Mouse (Mus musculus): ENCODE measurements around the gene Nagk. TPM values are rescaled to one million over a fixed set of nuclear protein-coding genes. Genes with fewer than 3 reads are reported as not detected.

The Nagk gene
- polyA plus RNA-seq, 1 experiment from 2014 or later, result 59.9 TPM

DNA sequence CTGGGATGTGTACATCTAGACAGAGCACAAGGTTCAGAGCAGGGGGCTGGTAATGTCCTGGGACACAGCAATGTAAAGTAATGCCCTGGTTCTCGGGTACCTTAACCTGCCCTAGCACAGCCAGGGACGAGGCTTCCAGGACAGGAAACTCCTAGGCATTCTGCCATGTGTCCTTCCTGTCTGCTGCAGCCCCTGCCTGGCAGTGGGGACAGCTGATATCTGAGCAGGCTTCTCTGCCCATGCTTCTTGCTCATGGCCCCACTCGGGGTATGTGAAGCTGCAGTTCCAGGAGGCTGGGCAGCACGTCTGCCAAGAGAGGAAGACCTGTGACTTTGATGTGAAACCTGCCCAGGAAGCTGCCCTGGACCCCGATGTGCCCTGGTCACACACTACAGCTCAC lies 26.3 kb upstream of the Nagk start:
- 81% methylated on average over 5 of the region's 5 CpGs for WGBS
- H3K9ac ChIP-seq (ENCODE audit: low read length), result no peak overlapping the region
- H3K9me3 ChIP-seq (ENCODE audit: control insufficient read depth, low read length), result no peaks in the 10 kb centered on the region
- no peaks in the 10 kb centered on the region for H3K4me1 ChIP-seq (replicated peaks; ENCODE audit: control insufficient read depth, insufficient read depth, low read length)
- no peak overlapping the region for H3K4me3 ChIP-seq (ENCODE audit: low read depth, low read length)
- DNase-seq (ENCODE audit: low spot score), result no peak
- H3K27me3 ChIP-seq (replicated peaks; ENCODE audit: control insufficient read depth, insufficient read depth, low read length), result peaks cover 4% of the 10 kb centered on the region; the same call in 1 of the 2 replicates
- H3K36me3 ChIP-seq (ENCODE audit: control insufficient read depth, insufficient read depth, low read length), result peaks cover 38% of the 10 kb centered on the region
- no peak overlapping the region for H3K27ac ChIP-seq (ENCODE audit: low read depth)
- ATAC-seq (replicated peaks; ENCODE audit: low FRiP score, low TSS enrichment, low read depth), result no peak
- no peak overlapping the region for H3K4me2 ChIP-seq (ENCODE audit: low read length)

DNA sequence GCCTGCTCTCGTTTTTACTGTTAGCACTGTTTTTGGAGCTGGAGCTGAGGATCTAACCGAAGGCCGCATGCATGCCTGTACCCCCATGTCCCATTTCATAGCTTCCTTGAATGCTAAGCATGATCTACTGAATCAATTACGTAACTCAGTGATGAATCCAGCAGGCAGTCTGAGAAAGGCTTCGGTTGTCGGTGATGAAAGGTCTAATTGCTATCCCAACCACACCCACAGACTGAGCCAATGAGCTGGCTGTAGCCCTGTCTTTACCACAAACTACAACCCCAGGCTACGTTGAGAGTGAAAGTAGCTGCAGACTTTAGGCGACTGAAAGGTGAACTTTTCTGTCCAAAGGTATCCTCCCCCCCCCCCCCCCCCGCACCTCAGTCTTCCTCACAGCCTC lies 20.7 kb upstream of the Nagk start:
- 0 out of 2 replicates have a peak overlapping the region, but pooled peaks have one; percentile 84 for H3K4me3 ChIP-seq (ENCODE audit: low read depth, low read length)
- H3K27me3 ChIP-seq (replicated peaks; ENCODE audit: control insufficient read depth, insufficient read depth, low read length), result no peaks in the 10 kb centered on the region
- peaks cover 38% of the 10 kb centered on the region for H3K36me3 ChIP-seq (ENCODE audit: control insufficient read depth, insufficient read depth, low read length)
- no peaks in the 10 kb centered on the region for H3K9me3 ChIP-seq (ENCODE audit: control insufficient read depth, low read length)
- H3K4me2 ChIP-seq (ENCODE audit: low read length), result peak overlapping the region; percentile 78
- H3K27ac ChIP-seq (ENCODE audit: low read depth), result no peak overlapping the region
- DNase-seq (ENCODE audit: low spot score), result no peak
- 61% methylated on average over 8 of the region's 9 CpGs for WGBS
- H3K9ac ChIP-seq (ENCODE audit: low read length), result peak overlapping the region; percentile 89; the same call in 1 of the 2 replicates
- H3K4me1 ChIP-seq (replicated peaks; ENCODE audit: control insufficient read depth, insufficient read depth, low read length), result peaks cover 12% of the 10 kb centered on the region
- no peak for ATAC-seq (replicated peaks; ENCODE audit: low FRiP score, low TSS enrichment, low read depth)

DNA sequence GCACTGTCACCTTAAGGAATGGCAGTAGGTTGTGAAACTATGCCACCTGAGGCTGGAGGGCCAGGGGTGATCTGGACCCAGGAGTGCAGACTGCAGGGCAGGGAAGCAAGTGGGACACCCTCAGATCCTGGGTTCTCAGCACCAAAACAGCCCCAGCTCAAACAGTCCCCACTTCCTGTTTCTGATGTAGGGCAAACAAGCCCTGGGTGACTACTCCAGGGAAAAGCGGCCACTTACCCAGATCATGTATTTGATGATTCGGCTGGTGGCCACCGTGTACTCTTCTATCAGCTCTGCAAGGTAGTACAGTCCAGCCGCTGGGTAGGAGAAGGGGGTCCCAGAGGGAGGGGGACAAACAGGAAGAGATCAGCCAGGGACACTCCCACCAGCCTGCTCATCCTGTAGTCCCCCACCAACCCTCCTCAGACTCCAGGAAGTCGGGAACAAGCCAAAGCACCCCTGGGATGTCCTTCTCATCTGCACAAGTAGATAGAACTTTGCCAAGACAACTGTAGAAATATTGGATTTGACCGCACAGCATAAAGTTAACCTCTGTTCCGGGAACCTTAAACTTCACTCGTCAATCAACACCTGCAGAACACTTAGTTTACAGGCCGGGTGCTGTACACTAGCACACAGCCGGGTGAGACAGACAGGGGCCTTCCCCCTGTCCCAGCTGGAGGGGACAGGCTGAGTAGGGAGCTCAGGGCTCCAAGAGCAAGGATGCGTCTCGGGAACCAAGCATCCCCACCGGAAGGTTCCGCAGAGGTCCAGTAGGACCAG lies 19.8 kb upstream of the Nagk start:
- H3K4me2 ChIP-seq (ENCODE audit: low read length), result peak overlapping the region; percentile 78
- peak overlapping the region; percentile 79 for H3K27ac ChIP-seq (ENCODE audit: low read depth)
- ATAC-seq (replicated peaks; ENCODE audit: low FRiP score, low TSS enrichment, low read depth) (peak; percentile 47), DNase-seq (ENCODE audit: low spot score) (peak; percentile 76)
- peak overlapping the region; percentile 84 for H3K4me3 ChIP-seq (ENCODE audit: low read depth, low read length)
- 2% methylated on average over 14 of the region's 14 CpGs for WGBS
- H3K9ac ChIP-seq (ENCODE audit: low read length), result peak overlapping the region; percentile 89
- no peaks in the 10 kb centered on the region for H3K27me3 ChIP-seq (replicated peaks; ENCODE audit: control insufficient read depth, insufficient read depth, low read length)
- H3K4me1 ChIP-seq (replicated peaks; ENCODE audit: control insufficient read depth, insufficient read depth, low read length), result peaks cover 12% of the 10 kb centered on the region
- H3K9me3 ChIP-seq (ENCODE audit: control insufficient read depth, low read length), result no peaks in the 10 kb centered on the region
- peaks cover 32% of the 10 kb centered on the region for H3K36me3 ChIP-seq (ENCODE audit: control insufficient read depth, insufficient read depth, low read length)

DNA sequence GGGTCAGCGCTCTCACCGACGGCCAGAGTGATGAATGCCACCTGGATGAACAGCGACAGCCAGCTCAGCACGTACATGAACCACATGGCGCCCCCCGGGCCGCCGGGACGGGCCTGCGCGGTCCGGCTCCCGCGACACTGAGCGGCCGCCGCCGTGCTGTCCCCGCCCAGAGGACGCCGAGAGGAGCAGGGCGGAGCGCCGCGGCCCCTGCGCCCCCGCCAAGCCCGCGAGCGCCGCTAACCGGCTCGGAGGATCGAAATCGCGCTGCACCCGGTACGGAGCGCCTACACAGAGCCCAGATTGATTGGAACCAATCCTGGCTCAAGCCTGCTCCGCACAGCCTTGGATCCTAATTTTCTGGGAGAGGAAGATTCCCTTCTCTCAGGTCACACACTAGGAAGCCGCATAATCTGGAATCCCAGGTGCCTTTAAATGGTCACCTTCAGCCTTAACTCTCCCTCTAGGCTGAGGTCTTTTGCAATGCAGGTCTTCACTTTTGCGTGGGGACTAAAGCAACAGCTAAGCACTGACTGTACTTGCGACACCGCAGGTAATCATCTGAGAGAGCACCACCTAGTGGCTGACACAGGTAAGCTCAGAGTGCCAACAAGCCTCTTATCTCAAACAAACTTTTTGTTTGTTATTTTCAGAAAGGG lies 19.0 kb upstream of the Nagk start, which contains the start of gene Tex261:
Tex261 (minus strand) TSS at position 176 of the 656 bp plus-strand sequence.
- DNase-seq (ENCODE audit: low spot score), result peak; percentile 93
- no peaks in the 10 kb centered on the region for H3K27me3 ChIP-seq (replicated peaks; ENCODE audit: control insufficient read depth, insufficient read depth, low read length)
- peaks cover 27% of the 10 kb centered on the region for H3K36me3 ChIP-seq (ENCODE audit: control insufficient read depth, insufficient read depth, low read length)
- no peaks in the 10 kb centered on the region for H3K9me3 ChIP-seq (ENCODE audit: control insufficient read depth, low read length)
- peak within 1 kb of the TSS; percentile 78 for H3K4me2 ChIP-seq (ENCODE audit: low read length)
- peaks cover 12% of the 10 kb centered on the region for H3K4me1 ChIP-seq (replicated peaks; ENCODE audit: control insufficient read depth, insufficient read depth, low read length)
- H3K9ac ChIP-seq (ENCODE audit: low read length), result peak within 1 kb of the TSS; percentile 89
- under 1% methylated on average over 45 of the region's 45 CpGs for WGBS
- ATAC-seq (replicated peaks; ENCODE audit: low FRiP score, low TSS enrichment, low read depth), result peak; percentile 96
- peak within 1 kb of the TSS; percentile 79 for H3K27ac ChIP-seq (ENCODE audit: low read depth)
- peak within 1 kb of the TSS; percentile 84 for H3K4me3 ChIP-seq (ENCODE audit: low read depth, low read length)

DNA sequence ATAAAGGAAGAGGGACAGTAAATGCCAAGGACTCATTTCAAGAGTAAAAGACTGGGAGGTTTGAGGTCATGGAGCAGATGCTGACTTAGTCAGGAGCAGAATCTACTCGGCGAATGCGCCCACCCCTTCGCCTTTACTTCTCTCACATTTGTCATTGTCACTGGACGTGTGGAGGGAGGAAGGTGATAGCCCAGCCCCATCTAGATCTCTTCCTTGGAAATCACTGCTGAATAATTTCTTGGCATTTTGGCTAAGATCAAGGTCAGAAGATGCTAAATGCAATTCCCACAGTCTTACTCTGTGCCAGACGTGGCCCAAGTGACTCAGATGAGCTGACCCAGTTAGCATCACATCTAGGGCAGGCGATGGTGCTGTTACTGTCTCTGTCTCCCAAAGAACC lies 16.5 kb upstream of the Nagk start:
- no peak overlapping the region for H3K4me2 ChIP-seq (ENCODE audit: low read length)
- no peaks in the 10 kb centered on the region for H3K9me3 ChIP-seq (ENCODE audit: control insufficient read depth, low read length)
- H3K9ac ChIP-seq (ENCODE audit: low read length), result no peak overlapping the region
- H3K4me1 ChIP-seq (replicated peaks; ENCODE audit: control insufficient read depth, insufficient read depth, low read length), result peaks cover 12% of the 10 kb centered on the region
- 79% methylated on average over 7 of the region's 7 CpGs for WGBS
- H3K36me3 ChIP-seq (ENCODE audit: control insufficient read depth, insufficient read depth, low read length), result peaks cover 2% of the 10 kb centered on the region; the same call in 1 of the 2 replicates
- DNase-seq (ENCODE audit: low spot score) (no peak), ATAC-seq (replicated peaks; ENCODE audit: low FRiP score, low TSS enrichment, low read depth) (no peak)
- no peak overlapping the region for H3K27ac ChIP-seq (ENCODE audit: low read depth)
- H3K4me3 ChIP-seq (ENCODE audit: low read depth, low read length), result no peak overlapping the region
- H3K27me3 ChIP-seq (replicated peaks; ENCODE audit: control insufficient read depth, insufficient read depth, low read length), result no peaks in the 10 kb centered on the region

DNA sequence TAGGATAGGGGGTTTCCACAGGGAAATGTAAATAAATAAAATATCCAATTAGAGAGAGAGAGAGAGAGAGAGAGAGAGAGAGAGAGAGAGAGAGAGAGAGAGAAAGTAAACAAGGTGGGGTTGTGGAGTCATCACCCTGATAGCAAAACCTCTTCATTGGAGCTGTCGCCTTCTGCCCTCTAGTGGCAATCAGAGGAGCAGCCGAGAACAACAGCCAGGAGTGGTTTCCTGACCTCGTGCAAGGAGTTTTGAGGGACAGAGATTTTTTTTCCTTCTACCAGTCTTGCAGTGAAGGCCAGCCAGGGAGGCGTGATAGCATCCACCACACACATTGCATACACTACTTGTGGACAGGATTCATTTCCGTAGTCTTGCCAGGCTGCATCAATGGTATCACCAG lies 15.8 kb upstream of the Nagk start:
- Histone ChIP-seq H3K9ac (ENCODE audit: low read length) (no peak overlapping the region), H3K4me1 (replicated peaks; ENCODE audit: control insufficient read depth, insufficient read depth, low read length) (peaks cover 10% of the 10 kb centered on the region), H3K9me3 (ENCODE audit: control insufficient read depth, low read length) (no peaks in the 10 kb centered on the region), H3K4me2 (ENCODE audit: low read length) (no peak overlapping the region), H3K4me3 (ENCODE audit: low read depth, low read length) (no peak overlapping the region), H3K27ac (ENCODE audit: low read depth) (no peak overlapping the region), H3K27me3 (replicated peaks; ENCODE audit: control insufficient read depth, insufficient read depth, low read length) (no peaks in the 10 kb centered on the region), H3K36me3 (ENCODE audit: control insufficient read depth, insufficient read depth, low read length) (no peaks in the 10 kb centered on the region)
- ATAC-seq (replicated peaks; ENCODE audit: low FRiP score, low TSS enrichment, low read depth) (no peak), DNase-seq (ENCODE audit: low spot score) (peak; percentile 54)
- WGBS, result 4% methylated on average over 5 of the region's 5 CpGs

DNA sequence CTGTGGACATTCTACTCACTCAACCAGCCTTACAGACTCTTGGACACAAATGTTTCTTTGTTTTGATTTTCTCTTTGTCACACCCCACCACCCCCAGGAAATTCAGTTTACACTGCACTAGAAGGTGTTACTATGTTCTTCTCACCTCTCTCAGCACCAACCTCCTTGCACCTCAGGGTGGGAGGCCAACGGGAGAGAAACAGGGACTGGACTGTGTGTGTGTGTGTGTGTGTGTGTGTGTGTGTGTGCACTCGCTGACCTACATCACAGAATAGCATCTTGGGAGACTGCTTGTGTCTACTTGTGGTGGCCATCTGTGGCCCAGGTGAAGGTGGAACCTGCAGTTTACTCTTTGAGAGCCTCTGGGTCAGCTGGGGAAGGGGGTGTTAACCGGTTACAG lies 8.4 kb upstream of the Nagk start:
- H3K27ac ChIP-seq (ENCODE audit: low read depth), result no peak overlapping the region
- no peaks in the 10 kb centered on the region for H3K4me1 ChIP-seq (replicated peaks; ENCODE audit: control insufficient read depth, insufficient read depth, low read length)
- no peak overlapping the region for H3K9ac ChIP-seq (ENCODE audit: low read length)
- DNase-seq (ENCODE audit: low spot score), result no peak
- no peaks in the 10 kb centered on the region for H3K9me3 ChIP-seq (ENCODE audit: control insufficient read depth, low read length)
- 76% methylated on average over 3 of the region's 3 CpGs for WGBS
- no peak for ATAC-seq (replicated peaks; ENCODE audit: low FRiP score, low TSS enrichment, low read depth)
- H3K4me2 ChIP-seq (ENCODE audit: low read length), result no peak overlapping the region
- H3K4me3 ChIP-seq (ENCODE audit: low read depth, low read length), result no peak overlapping the region
- no peaks in the 10 kb centered on the region for H3K27me3 ChIP-seq (replicated peaks; ENCODE audit: control insufficient read depth, insufficient read depth, low read length)
- H3K36me3 ChIP-seq (ENCODE audit: control insufficient read depth, insufficient read depth, low read length), result no peaks in the 10 kb centered on the region

DNA sequence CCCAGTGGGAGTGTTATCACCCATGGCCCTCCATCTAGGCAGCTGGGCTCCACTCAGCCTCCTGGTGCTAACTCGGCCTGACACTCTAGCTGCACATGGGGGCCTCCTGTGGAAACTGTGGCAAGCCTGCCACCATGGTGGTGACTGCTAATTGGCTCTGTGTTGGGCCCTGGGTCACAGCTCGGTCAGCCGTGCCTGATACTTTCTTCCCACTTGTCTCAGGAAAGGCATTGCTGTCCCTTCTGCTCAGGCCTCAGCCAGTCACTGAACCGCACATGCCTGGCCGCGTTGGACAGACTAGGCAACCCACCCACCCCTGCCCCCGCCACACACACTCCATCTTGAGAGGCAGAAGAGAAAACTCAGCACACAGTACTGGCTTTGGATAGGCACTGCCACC lies 6.2 kb upstream of the Nagk start:
- Histone ChIP-seq H3K27me3 (replicated peaks; ENCODE audit: control insufficient read depth, insufficient read depth, low read length) (no peaks in the 10 kb centered on the region), H3K27ac (ENCODE audit: low read depth) (no peak overlapping the region), H3K4me3 (ENCODE audit: low read depth, low read length) (no peak overlapping the region), H3K4me2 (ENCODE audit: low read length) (no peak overlapping the region), H3K9ac (ENCODE audit: low read length) (no peak overlapping the region), H3K9me3 (ENCODE audit: control insufficient read depth, low read length) (no peaks in the 10 kb centered on the region), H3K4me1 (replicated peaks; ENCODE audit: control insufficient read depth, insufficient read depth, low read length) (no peaks in the 10 kb centered on the region), H3K36me3 (ENCODE audit: control insufficient read depth, insufficient read depth, low read length) (no peaks in the 10 kb centered on the region)
- ATAC-seq (replicated peaks; ENCODE audit: low FRiP score, low TSS enrichment, low read depth), result no peak
- DNase-seq (ENCODE audit: low spot score), result no peak
- 77% methylated on average over 7 of the region's 7 CpGs for WGBS
